Mouse (Mus musculus): ENCODE results near the gene Hddc3. TPM values are rescaled to one million over a fixed set of nuclear protein-coding genes. Genes with fewer than 3 reads are reported as not detected.
"Not testable (repeated sequence)": the region's sequence is repeated elsewhere in the genome, so short reads cannot be mapped to it uniquely, and the experiment has no call there.

Gene Hddc3
- total RNA-seq, 2 experiments from 2014 or later, result 50.8 to 51.0 TPM

GRCm38 (mm10) chr7:80394600-80394999, 51.7 kb downstream of the Hddc3 start:
- no peak for DNase-seq (ENCODE audit: low spot score in 2 of 2)

GRCm38 (mm10) chr7:80396427-80396826, 53.5 kb downstream of the Hddc3 start:
- DNase-seq (ENCODE audit: low spot score in 2 of 2), result not testable (repeated sequence)

- peak; percentile 32 to 66 for DNase-seq (ENCODE audit: low spot score in 2 of 2)
These were observed 55.1 kb downstream of the Hddc3 start for GRCm38 (mm10) chr7:80397986-80398385.

- no peak for DNase-seq (ENCODE audit: low spot score in 2 of 2)
These were observed 55.9 kb downstream of the Hddc3 start for GRCm38 (mm10) chr7:80398654-80399444.

GRCm38 (mm10) chr7:80400099-80400498, 57.2 kb downstream of the Hddc3 start:
- no peak for DNase-seq (ENCODE audit: low spot score in 2 of 2)

Other genes starting within 250 kb of the Hddc3 start
- 10 to 100 TPM; 65.3 to 66.5 TPM for gene Idh2, start 227.7 kb upstream of the Hddc3 start, total RNA-seq (2021)
- gene Sema4b, start 156.3 kb upstream of the Hddc3 start, total RNA-seq (2021), result 10 to 100 TPM; 22.0 to 23.6 TPM
- gene Cib1, start 110.3 kb upstream of the Hddc3 start, total RNA-seq (2021), result 10 to 100 TPM; 22.3 to 25.3 TPM
- gene Gdpgp1, start 110.2 kb upstream of the Hddc3 start, total RNA-seq (2021), result 1 to 10 TPM; 6.0 to 6.1 TPM
- 1 to 10 TPM; 1.9 to 2.8 TPM for gene Ttll13, start 96.7 kb upstream of the Hddc3 start, total RNA-seq (2021)
- gene Ngrn, start 81.9 kb upstream of the Hddc3 start, total RNA-seq (2021), result 10 to 100 TPM; 44.3 to 44.6 TPM
- 10 to 100 TPM; 18.3 to 19.7 TPM for gene Vps33b, start 73.5 kb upstream of the Hddc3 start, total RNA-seq (2021)
- gene Prc1, start 48.7 kb upstream of the Hddc3 start, total RNA-seq (2021), result under 1 TPM; 0.45 to 0.48 TPM
- 10 to 100 TPM; 10.1 to 11.2 TPM for gene Rccd1, start 18.6 kb upstream of the Hddc3 start, total RNA-seq (2021)
- 10 to 100 TPM; 39.3 to 41.6 TPM for gene Unc45a, start 2.1 kb upstream of the Hddc3 start, total RNA-seq (2021)
- 100 to 1,000 TPM; 164 TPM for gene Man2a2, start 28.3 kb downstream of the Hddc3 start, total RNA-seq (2021)
- gene Fes, start 44.8 kb downstream of the Hddc3 start, total RNA-seq (2021), result 1 to 10 TPM; 5.2 to 6.0 TPM
- gene Furin, start 62.3 kb downstream of the Hddc3 start, total RNA-seq (2021), result 10 to 100 TPM; 37.7 to 43.7 TPM
- gene Blm, start 192.0 kb downstream of the Hddc3 start, total RNA-seq (2021), result 1 to 10 TPM; 3.0 to 3.2 TPM